Mouse (Mus musculus) adrenal gland, adult 10 weeks (tissue): ENCODE data around the gene Mrpl34. TPM values are rescaled to one million over a fixed set of nuclear protein-coding genes. Genes with fewer than 3 reads are reported as not detected.

Source experiments
- polyA plus RNA-seq: library from polyadenylated mRNA; stranded (reverse); fragments of 350-450 nt; fragmentation: Illumina TruSeq; extraction: RNeasy Lipid Tissue Mini Kit (QIAGEN cat#74804); gene quantifications from one replicate; pipeline ENCODE4 v1.2.3, GENCODE M21; 2014; ENCODE audit warnings: low read depth, low replicate concordance

The Mrpl34 gene
- 10.8 TPM for polyA plus RNA-seq

GRCm38 (mm10) chr8:71464513-71465500 lies at the start of gene Mrpl34:
Mrpl34 (plus strand) TSS chr8:71464959.

GRCm38 (mm10) chr8:71463188-71464033 lies 1.3 kb upstream of the Mrpl34 start, which contains the start of gene Abhd8:
Abhd8 (minus strand) TSS chr8:71463655.

DNA sequence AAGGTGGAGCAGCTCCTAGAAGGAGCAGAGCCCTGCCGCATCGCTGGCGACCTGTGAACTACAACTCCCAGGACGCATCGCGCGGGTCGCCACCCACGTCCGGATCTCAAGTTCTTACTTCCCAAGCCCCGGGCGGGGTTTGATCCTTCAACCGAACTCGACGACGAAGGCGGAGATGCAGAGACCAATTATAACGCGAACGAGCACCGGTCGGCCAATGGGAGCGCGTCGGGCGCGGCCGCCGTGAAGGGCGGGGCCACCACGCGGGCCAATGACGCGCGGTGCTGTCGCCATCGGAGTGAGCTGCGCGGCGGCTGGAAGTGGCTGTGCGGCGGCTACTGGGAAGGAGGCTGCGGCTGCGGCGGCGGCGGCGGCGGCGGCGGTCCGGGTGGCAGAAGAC lies 4.2 kb downstream of the Mrpl34 start, which contains the start of gene Dda1:
Gene Dda1 (plus strand): TSS at position 284 of the 400 bp plus-strand sequence.

GRCm38 (mm10) chr8:71485142-71486135 lies 20.7 kb downstream of the Mrpl34 start, which contains the start of gene Ano8:
Ano8 (minus strand) TSS chr8:71485963.

GRCm38 (mm10) chr8:71487691-71488445 lies 23.1 kb downstream of the Mrpl34 start, which contains the start of gene Gtpbp3:
Gtpbp3 (plus strand) TSS chr8:71488103.

GRCm38 (mm10) chr8:71511644-71512043 lies 46.9 kb downstream of the Mrpl34 start, which contains the start of gene Plvap:
Plvap (minus strand) TSS chr8:71511752.

Other genes starting within 250 kb of the Mrpl34 start
- 4.1 TPM for gene Myo9b, start 192.2 kb upstream of the Mrpl34 start, polyA plus RNA-seq
- 2.9 TPM for gene Haus8, start 192.0 kb upstream of the Mrpl34 start, polyA plus RNA-seq
- gene Use1, start 98.1 kb upstream of the Mrpl34 start, polyA plus RNA-seq: 1.8 TPM
- 1.9 TPM for gene Ocel1, start 93.7 kb upstream of the Mrpl34 start, polyA plus RNA-seq
- gene Nr2f6, start 83.0 kb upstream of the Mrpl34 start, polyA plus RNA-seq: 3.4 TPM
- 2.4 TPM for gene Ushbp1, start 69.2 kb upstream of the Mrpl34 start, polyA plus RNA-seq
- gene Babam1, start 68.1 kb upstream of the Mrpl34 start, polyA plus RNA-seq: 30.8 TPM
- gene Ankle1, start 58.9 kb upstream of the Mrpl34 start, polyA plus RNA-seq: 0.41 TPM
- gene Abhd8, start 1.3 kb upstream of the Mrpl34 start, polyA plus RNA-seq: 1.1 TPM
- gene Dda1, start 4.2 kb downstream of the Mrpl34 start, polyA plus RNA-seq: 3.4 TPM
- 1.0 TPM for gene Ano8, start 21.0 kb downstream of the Mrpl34 start, polyA plus RNA-seq
- gene Gtpbp3, start 23.1 kb downstream of the Mrpl34 start, polyA plus RNA-seq: 1.6 TPM
- 4.8 TPM for gene Plvap, start 46.8 kb downstream of the Mrpl34 start, polyA plus RNA-seq
- not detected for gene Ccdc194, start 60.8 kb downstream of the Mrpl34 start, polyA plus RNA-seq
- gene Bst2, start 72.5 kb downstream of the Mrpl34 start, polyA plus RNA-seq: 6.9 TPM
- gene Mvb12a, start 78.0 kb downstream of the Mrpl34 start, polyA plus RNA-seq: 0.70 TPM
- gene Tmem221, start 93.9 kb downstream of the Mrpl34 start, polyA plus RNA-seq: 3.8 TPM
- gene Nxnl1, start 101.6 kb downstream of the Mrpl34 start, polyA plus RNA-seq: 0.35 TPM
- gene Slc27a1, start 103.9 kb downstream of the Mrpl34 start, polyA plus RNA-seq: 14.2 TPM
- gene Pgls, start 127.2 kb downstream of the Mrpl34 start, polyA plus RNA-seq: 0.82 TPM
- gene Fam129c, start 132.7 kb downstream of the Mrpl34 start, polyA plus RNA-seq: not detected
- 54.8 TPM for gene Colgalt1, start 146.0 kb downstream of the Mrpl34 start, polyA plus RNA-seq
- gene Unc13a, start 206.8 kb downstream of the Mrpl34 start, polyA plus RNA-seq: 0.70 TPM
- gene Jak3, start 211.3 kb downstream of the Mrpl34 start, polyA plus RNA-seq: not detected
- gene Insl3, start 224.3 kb downstream of the Mrpl34 start, polyA plus RNA-seq: not detected
- gene B3gnt3, start 236.8 kb downstream of the Mrpl34 start, polyA plus RNA-seq: 9.2 TPM